Mouse (Mus musculus) embryo, embryonic 10.5 days (tissue): ENCODE data around the gene Mapkapk2.
"Not testable (repeated sequence)": the region's sequence is repeated elsewhere in the genome, so short reads cannot be mapped to it uniquely, and the experiment has no call there.

Experiments used
- DNase-seq: peaks from one replicate; pipeline ENCODE4 v3.0.0-alpha.2; 2015; ENCODE audit warnings: low spot score

Gene Mapkapk2

GRCm38 (mm10) chr1:131049361-131049806, 48.2 kb downstream of the Mapkapk2 start:
- DNase-seq: no peak

DNA sequence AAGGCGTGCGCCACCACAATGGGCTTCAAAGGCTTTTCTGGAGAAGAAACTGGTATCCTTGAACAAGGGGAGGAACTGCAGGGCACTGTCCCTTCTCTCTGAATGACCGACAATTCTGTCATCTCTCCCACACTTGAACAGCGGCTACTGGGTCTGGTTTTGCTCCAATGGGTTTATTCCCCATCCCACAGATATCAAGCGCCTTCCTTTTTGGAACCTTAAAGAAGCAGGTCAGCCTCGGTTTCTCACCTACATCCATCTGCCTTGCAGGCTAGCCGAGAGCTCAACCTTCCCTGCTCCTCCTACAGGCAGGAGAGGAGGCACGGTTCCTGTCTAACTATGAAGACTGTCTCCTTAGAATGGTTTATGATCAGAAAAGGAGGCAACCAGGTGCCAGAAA, 48.7 kb downstream of the Mapkapk2 start:
- no peak for DNase-seq

- no peak for DNase-seq
These were observed 49.3 kb downstream of the Mapkapk2 start for GRCm38 (mm10) chr1:131048121-131048863.

- DNase-seq: no peak
These were observed 51.0 kb downstream of the Mapkapk2 start for GRCm38 (mm10) chr1:131046607-131047006.

DNA sequence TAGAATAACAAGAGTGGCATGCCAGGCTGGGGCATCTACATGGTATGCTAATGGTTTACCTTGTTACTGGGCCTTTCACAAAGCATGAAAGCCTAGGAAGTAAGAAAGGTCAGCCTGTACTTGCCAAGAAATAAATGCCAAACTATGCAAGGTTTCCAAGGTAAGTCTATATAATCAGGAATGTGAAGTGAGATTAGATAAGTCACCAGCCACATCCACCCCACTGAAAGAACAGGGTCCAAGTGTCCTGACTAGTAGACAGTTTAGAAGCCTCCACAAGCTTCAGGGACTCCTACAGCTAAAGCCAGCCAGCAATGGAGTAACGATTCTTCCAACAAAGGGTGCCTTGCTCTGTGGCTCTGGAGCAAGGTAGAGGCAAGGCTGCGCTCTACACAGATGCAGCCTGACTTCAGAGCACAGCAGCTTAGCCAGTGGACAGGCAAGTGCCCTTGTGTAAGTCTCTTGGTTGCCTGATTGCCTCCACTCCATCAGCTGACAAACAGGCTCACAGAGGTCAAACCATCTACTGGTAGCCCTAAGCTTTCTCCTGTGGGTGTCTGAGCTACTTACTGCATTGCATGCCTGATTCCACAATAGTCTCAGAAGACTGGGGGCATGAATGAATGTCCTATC, 51.8 kb downstream of the Mapkapk2 start:
- no peak for DNase-seq

DNA sequence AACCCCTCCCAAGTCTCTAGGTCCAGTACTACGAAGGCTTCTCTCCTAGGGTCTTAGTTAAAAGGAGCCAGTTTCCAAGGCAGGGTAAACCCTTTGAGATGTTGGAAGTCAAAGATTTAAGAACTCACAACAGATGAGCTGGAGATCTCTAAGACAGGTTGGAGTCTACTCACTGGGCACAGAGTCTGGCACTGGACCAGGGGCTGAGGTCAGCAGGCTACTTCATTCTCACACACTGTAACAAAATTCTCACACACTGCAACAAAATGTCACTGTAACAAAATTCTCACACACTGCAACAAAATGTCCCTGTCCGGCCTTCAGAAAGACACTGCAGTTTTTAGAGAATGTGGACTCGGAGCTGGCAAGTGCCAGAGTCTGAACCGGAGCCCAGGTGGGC, 54.0 kb downstream of the Mapkapk2 start:
- DNase-seq: no peak

GRCm38 (mm10) chr1:131042721-131043120, 54.9 kb downstream of the Mapkapk2 start:
- DNase-seq: no peak

- DNase-seq: no peak
These were observed 55.4 kb downstream of the Mapkapk2 start for GRCm38 (mm10) chr1:131042263-131042662.

DNA sequence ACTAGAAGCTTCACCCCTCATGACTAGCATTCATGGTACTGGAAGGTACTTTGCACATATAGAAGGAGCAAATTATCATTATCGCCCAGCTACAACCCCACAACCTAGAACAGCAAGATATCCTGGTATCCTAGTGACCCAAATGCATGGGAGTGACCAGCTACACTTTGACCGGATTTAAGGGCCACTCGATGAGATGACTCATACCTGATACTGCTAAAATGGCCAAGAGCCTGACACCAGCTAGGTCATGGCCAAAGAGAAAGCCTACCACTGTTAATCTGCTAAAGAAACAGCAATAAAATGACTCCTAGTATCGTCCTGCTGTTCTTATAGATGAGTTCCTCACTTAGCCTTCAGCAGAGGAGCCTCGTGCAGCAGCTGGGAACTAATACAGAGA, 58.1 kb downstream of the Mapkapk2 start:
- no peak for DNase-seq

GRCm38 (mm10) chr1:131038415-131039017, 59.1 kb downstream of the Mapkapk2 start:
- no peak for DNase-seq

GRCm38 (mm10) chr1:131038001-131038400, 59.6 kb downstream of the Mapkapk2 start:
- DNase-seq: no peak

- DNase-seq: peak; percentile 14
These were observed 66.4 kb downstream of the Mapkapk2 start for GRCm38 (mm10) chr1:131031267-131031666.

DNA sequence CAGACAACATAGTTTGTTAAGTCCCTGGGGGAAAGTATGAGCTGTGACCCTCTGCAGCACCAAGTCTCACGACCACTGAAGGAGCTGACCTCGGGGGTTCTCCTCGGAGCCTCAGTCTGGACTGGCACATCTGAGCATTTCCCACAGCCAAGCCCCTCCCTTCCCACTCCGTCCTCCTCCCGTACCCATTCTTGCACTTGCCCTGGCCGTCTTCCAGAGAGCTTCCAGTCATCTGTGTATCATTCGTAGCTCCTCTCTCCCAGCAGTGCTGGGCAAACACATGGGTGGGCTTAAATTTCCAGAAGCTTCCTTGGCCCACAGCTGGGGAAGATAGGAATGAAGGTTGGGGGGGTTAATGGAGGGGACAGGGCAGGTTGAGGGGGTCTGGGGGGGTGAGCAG, 67.4 kb downstream of the Mapkapk2 start:
- DNase-seq: no peak

- no peak for DNase-seq
These were observed 68.4 kb downstream of the Mapkapk2 start for GRCm38 (mm10) chr1:131029215-131029614.

GRCm38 (mm10) chr1:131025843-131026190, 71.8 kb downstream of the Mapkapk2 start:
- no peak for DNase-seq

DNA sequence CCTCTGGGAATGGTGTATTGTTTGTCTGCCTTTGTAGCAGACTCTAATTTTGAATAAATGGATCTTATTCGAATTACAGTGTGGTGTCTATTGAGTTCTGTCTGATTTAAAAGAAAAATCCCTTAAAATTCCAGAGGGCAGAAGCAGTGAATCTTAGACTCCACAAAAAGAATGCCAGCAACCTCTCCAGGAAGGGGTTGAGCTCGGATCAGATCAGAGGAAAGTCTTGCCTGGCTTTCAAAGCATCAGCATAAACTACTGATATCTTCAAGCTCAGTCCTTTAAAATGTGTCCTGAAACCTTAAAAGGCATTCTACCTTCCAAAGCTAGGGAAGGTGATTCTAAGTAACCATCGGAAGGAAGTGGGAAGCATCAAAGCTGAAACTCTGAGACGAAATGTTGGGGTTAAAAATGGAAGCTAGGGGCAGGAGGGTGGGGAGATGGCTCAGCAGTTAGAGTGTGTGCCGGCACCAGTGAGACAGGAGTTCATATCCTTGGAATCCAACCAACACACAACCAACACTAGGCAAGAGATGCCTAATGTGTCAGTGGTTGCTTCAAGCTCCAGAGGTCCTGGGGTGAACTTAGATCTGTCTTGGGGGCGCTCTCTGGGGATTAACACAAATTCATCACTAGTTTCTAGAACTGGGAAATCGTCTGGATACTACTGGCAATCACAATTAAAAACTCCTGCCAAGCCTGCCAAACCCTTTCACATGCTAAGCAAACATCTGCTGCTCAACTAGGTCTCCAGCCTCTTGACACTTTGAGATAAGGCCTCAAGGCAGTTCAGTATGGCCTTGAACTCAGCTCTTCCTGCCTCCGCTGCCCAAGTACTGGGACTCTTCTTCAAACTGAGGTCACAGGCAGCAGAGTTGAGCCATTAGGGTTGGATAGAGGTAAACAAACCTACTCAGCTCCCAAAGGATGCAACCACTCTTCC, 72.5 kb downstream of the Mapkapk2 start:
- DNase-seq: no peak

- not testable (repeated sequence) for DNase-seq
These were observed 74.3 kb downstream of the Mapkapk2 start for GRCm38 (mm10) chr1:131023250-131023858.

- no peak for DNase-seq
These were observed 74.9 kb downstream of the Mapkapk2 start for GRCm38 (mm10) chr1:131022591-131023249.

GRCm38 (mm10) chr1:131021900-131022590, 75.6 kb downstream of the Mapkapk2 start:
- no peak for DNase-seq

DNA sequence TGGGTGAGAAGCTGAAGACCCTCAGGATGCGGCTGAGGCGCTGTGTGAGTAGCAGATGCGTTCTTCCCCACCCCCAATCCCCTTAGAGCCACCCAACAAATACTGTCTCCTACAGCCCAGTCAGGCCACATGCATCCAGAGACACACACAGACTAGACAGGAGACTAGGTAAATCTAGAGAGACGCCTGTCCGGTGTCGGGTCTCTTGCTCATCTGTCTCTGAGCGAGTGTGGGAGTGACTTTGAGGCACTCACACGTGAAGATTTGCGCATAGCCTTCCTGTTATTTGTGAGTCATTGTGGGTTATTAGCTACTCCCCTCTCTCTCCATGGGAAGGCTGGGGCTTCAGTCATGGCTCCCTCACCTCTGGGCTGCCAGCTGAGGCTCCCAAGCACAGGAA, 76.2 kb downstream of the Mapkapk2 start:
- no peak for DNase-seq
